Mouse (Mus musculus): Measurements from ENCODE around the gene Rfx2.

GRCm38 (mm10) chr17:56762769-56763731 is 67.8 kb downstream of the Rfx2 start:
- no peak for TF ChIP-seq POLR2A (IDR thresholded peaks at IDR 0.05; ENCODE audit: low read depth, low read length)
- peak; percentile 63; the same call in 1 of the 2 replicates for TF ChIP-seq CTCF (IDR thresholded peaks at IDR 0.05; ENCODE audit: borderline replicate concordance, insufficient read depth, low read length)
